Mouse (Mus musculus) cerebellum, adult 9-11 months (tissue): Measurements from ENCODE around the gene Sptan1.

Source experiments
- DNase-seq: peaks from one replicate; pipeline ENCODE4 v3.0.0; 2022

The Sptan1 gene

GRCm38 (mm10) chr2:29965250-29965843 lies at the start of gene Sptan1:
Gene Sptan1, plus strand, starts transcription at chr2:29965560.
- DNase-seq, result peak; percentile 96

- DNase-seq, result no peak
These were observed 47.7 kb upstream of the Sptan1 start for GRCm38 (mm10) chr2:29917621-29918020.

- DNase-seq, result peak; percentile 60
These were observed 43.3 kb upstream of the Sptan1 start for GRCm38 (mm10) chr2:29922011-29922410.

GRCm38 (mm10) chr2:29926542-29926941 lies 38.8 kb upstream of the Sptan1 start:
- DNase-seq, result no peak

GRCm38 (mm10) chr2:29930506-29930905 lies 34.9 kb upstream of the Sptan1 start:
- peak; percentile 99 for DNase-seq

- DNase-seq, result peak; percentile 57
These were observed 34.2 kb upstream of the Sptan1 start for GRCm38 (mm10) chr2:29931194-29931593.

- DNase-seq, result peak; percentile 95
These were observed 30.3 kb upstream of the Sptan1 start, which contains the start of gene Gle1 for GRCm38 (mm10) chr2:29934906-29935599. Gene Gle1, plus strand, starts transcription at chr2:29935426.

GRCm38 (mm10) chr2:29940073-29940472 lies 25.3 kb upstream of the Sptan1 start:
- no peak for DNase-seq

GRCm38 (mm10) chr2:29940826-29941225 lies 24.5 kb upstream of the Sptan1 start:
- peak; percentile 61 for DNase-seq

- DNase-seq, result no peak
These were observed 20.6 kb upstream of the Sptan1 start for GRCm38 (mm10) chr2:29944723-29945122.

- no peak for DNase-seq
These were observed 16.5 kb upstream of the Sptan1 start for GRCm38 (mm10) chr2:29948896-29949295.

- no peak for DNase-seq
These were observed 4.1 kb upstream of the Sptan1 start for GRCm38 (mm10) chr2:29961246-29961645.

GRCm38 (mm10) chr2:29964354-29965249 lies 758 bp upstream of the Sptan1 start:
- DNase-seq, result peak; percentile 65

GRCm38 (mm10) chr2:29965906-29966305 lies 546 bp downstream of the Sptan1 start:
- DNase-seq, result peak; percentile 71

- no peak for DNase-seq
These were observed 1.5 kb downstream of the Sptan1 start for GRCm38 (mm10) chr2:29966826-29967225.

GRCm38 (mm10) chr2:29967768-29968167 lies 2.4 kb downstream of the Sptan1 start:
- DNase-seq, result no peak

GRCm38 (mm10) chr2:29968638-29969037 lies 3.3 kb downstream of the Sptan1 start:
- no peak for DNase-seq

- peak; percentile 61 for DNase-seq
These were observed 6.7 kb downstream of the Sptan1 start for GRCm38 (mm10) chr2:29971838-29972635.

GRCm38 (mm10) chr2:29973525-29973924 lies 8.2 kb downstream of the Sptan1 start:
- DNase-seq, result no peak

GRCm38 (mm10) chr2:29977307-29977706 lies 11.9 kb downstream of the Sptan1 start:
- DNase-seq, result no peak

- no peak for DNase-seq
These were observed 15.3 kb downstream of the Sptan1 start for GRCm38 (mm10) chr2:29980661-29981060.

GRCm38 (mm10) chr2:29991962-29992361 lies 26.6 kb downstream of the Sptan1 start:
- no peak for DNase-seq

GRCm38 (mm10) chr2:30009101-30009500 lies 43.7 kb downstream of the Sptan1 start:
- no peak for DNase-seq
